Mouse (Mus musculus) lung, postnatal 0 days (tissue): Measurements from ENCODE around the gene Hoxd10. TPM values are rescaled to one million over a fixed set of nuclear protein-coding genes. Genes with fewer than 3 reads are reported as not detected.
A peak's percentile ranks its signal among the peaks of the same experiment; 100 is the strongest.

Experiments used
- ATAC-seq: fragments of 200-750 bp; cut with Nextera tagmentation; 2 replicates; pipeline ENCODE4 v1.8.0; 2017; ENCODE audit warnings: moderate library complexity
- DNase-seq: peaks from one replicate; pipeline ENCODE4 v3.0.0-alpha.2; 2016; ENCODE audit warnings: low spot score
- H3K27ac ChIP-seq: fragments of 300-500 bp; sonication (generic); 2 replicates; pipeline ENCODE4 v1.5.1; 2014; ENCODE audit warnings: antibody characterized with exemption, mild to moderate bottlenecking, low read length, mixed read lengths
- H3K27me3 ChIP-seq: fragments of 300-500 bp; sonication (generic); replicated peaks from 2 replicates; pipeline ENCODE4 v1.6.1; 2014; ENCODE audit warnings: low read length, mixed read lengths; ENCODE audit not compliant: insufficient read depth
- H3K36me3 ChIP-seq: fragments of 300-500 bp; sonication (generic); 2 replicates; pipeline ENCODE4 v1.6.1; 2014; ENCODE audit warnings: low read length, mixed read lengths; ENCODE audit not compliant: insufficient read depth
- H3K4me1 ChIP-seq: fragments of 300-500 bp; sonication (generic); 2 replicates; pipeline ENCODE4 v1.6.1; 2014; ENCODE audit warnings: antibody characterized with exemption, low read depth, low read length, mixed read lengths; ENCODE audit not compliant: insufficient read depth
- H3K4me2 ChIP-seq: fragments of 300-500 bp; sonication (generic); replicated peaks from 2 replicates; pipeline ENCODE4 v1.6.1; 2014; ENCODE audit warnings: low read depth, mild to moderate bottlenecking, low read length, moderate library complexity, mixed read lengths
- H3K4me3 ChIP-seq: fragments of 300-500 bp; sonication (generic); 2 replicates; pipeline ENCODE4 v1.5.1; 2014; ENCODE audit warnings: low read depth, low read length
- H3K9ac ChIP-seq: fragments of 300-500 bp; sonication (generic); replicated peaks from 2 replicates; pipeline ENCODE4 v1.6.1; 2014; ENCODE audit warnings: low read depth, mild to moderate bottlenecking
- H3K9me3 ChIP-seq: fragments of 300-500 bp; sonication (generic); 2 replicates; pipeline ENCODE4 v1.6.1; 2016; ENCODE audit warnings: low read length, mixed read lengths
- CTCF ChIP-seq: IDR thresholded peaks from 2 replicates; pipeline ENCODE4 v1.5.1; 2016; ENCODE audit warnings: antibody characterized with exemption, mild to moderate bottlenecking
- EP300 ChIP-seq: IDR thresholded peaks from 2 replicates; pipeline ENCODE4 v1.6.1; 2016; ENCODE audit warnings: antibody characterized with exemption, mild to moderate bottlenecking, control low read depth
- WGBS: fragments of 180-500 bp; shearing (Covaris S2); extraction: QIAGEN DNeasy Blood & Tissue Kit; methylation state at CpG from one replicate; pipeline ENCODE4 v1.1.7; 2014; 5-methylcytosine and 5-hydroxymethylcytosine counted together
- polyA plus RNA-seq: library from polyadenylated mRNA; unstranded; fragments of >200 nt; fragmentation: Nextera tagmentation; extraction: Ambion mirVana; gene quantifications from 2 replicates; pipeline ENCODE4 v1.2.1, GENCODE M21; 2015

Hoxd10 gene
- polyA plus RNA-seq, 1 experiment from 2014 or later = 0.20 TPM

GRCm38 (mm10) chr2:74711721-74712621 is 20.2 kb downstream of the Hoxd10 start, which contains the start of the genes Hoxd3 and Hoxd4:
Gene Hoxd3 (plus strand): TSS chr2:74711927.
Gene Hoxd4 (plus strand): TSS chr2:74711929.
- no peak within 1 kb of the TSS for H3K9ac ChIP-seq
- peak within 1 kb of the TSS; percentile 48 for H3K4me2 ChIP-seq
- H3K27me3 ChIP-seq = peaks cover 89% of the 10 kb centered on the region
- no peak within 1 kb of the TSS for H3K27ac ChIP-seq
- no peaks in the 10 kb centered on the region for H3K36me3 ChIP-seq
- WGBS = 1% methylated on average over 61 of the region's 65 CpGs
- ATAC-seq = no peak; the same call in 1 of the 2 replicates
- peak within 1 kb of the TSS; percentile 28 for H3K4me3 ChIP-seq
- no peak for DNase-seq
- 0 out of 2 replicates have a peak, but pooled peaks cover 6% of the 10 kb centered on the region for H3K4me1 ChIP-seq
- TF ChIP-seq EP300 = no peak
- no peak for TF ChIP-seq CTCF
- H3K9me3 ChIP-seq = no peaks in the 10 kb centered on the region

- TF ChIP-seq EP300 (no peak), CTCF (no peak)
- H3K4me2 ChIP-seq = no peak overlapping the region
- H3K9me3 ChIP-seq = no peaks in the 10 kb centered on the region
- no peak overlapping the region for H3K4me3 ChIP-seq
- DNase-seq = no peak
- no peak overlapping the region for H3K9ac ChIP-seq
- no peaks in the 10 kb centered on the region for H3K36me3 ChIP-seq
- 0 out of 2 replicates have a peak, but pooled peaks cover 6% of the 10 kb centered on the region for H3K4me1 ChIP-seq
- 8% methylated on average over 19 of the region's 19 CpGs for WGBS
- no peak for ATAC-seq
- peaks cover 87% of the 10 kb centered on the region for H3K27me3 ChIP-seq
- H3K27ac ChIP-seq = no peak overlapping the region
Observed at GRCm38 (mm10) chr2:74713239-74714150, 21.8 kb downstream of the Hoxd10 start.

GRCm38 (mm10) chr2:74714156-74714789 is 22.5 kb downstream of the Hoxd10 start:
- no peaks in the 10 kb centered on the region for H3K36me3 ChIP-seq
- DNase-seq (no peak), ATAC-seq (no peak)
- TF ChIP-seq EP300 (no peak), CTCF (no peak)
- WGBS = 8% methylated on average over 18 of the region's 18 CpGs
- H3K9ac ChIP-seq = no peak overlapping the region
- no peaks in the 10 kb centered on the region for H3K9me3 ChIP-seq
- no peak overlapping the region for H3K27ac ChIP-seq
- no peak overlapping the region for H3K4me3 ChIP-seq
- H3K4me1 ChIP-seq = 0 out of 2 replicates have a peak, but pooled peaks cover 6% of the 10 kb centered on the region
- H3K27me3 ChIP-seq = peaks cover 86% of the 10 kb centered on the region
- no peak overlapping the region for H3K4me2 ChIP-seq

- no peaks in the 10 kb centered on the region for H3K36me3 ChIP-seq
- H3K27me3 ChIP-seq = peaks cover 85% of the 10 kb centered on the region
- H3K9ac ChIP-seq = no peak overlapping the region
- DNase-seq (no peak), ATAC-seq (no peak)
- no peak for TF ChIP-seq EP300
- TF ChIP-seq CTCF = no peak
- no peaks in the 10 kb centered on the region for H3K9me3 ChIP-seq
- WGBS = 3% methylated on average over 14 of the region's 14 CpGs
- H3K27ac ChIP-seq = no peak overlapping the region
- 0 out of 2 replicates have a peak, but pooled peaks cover 6% of the 10 kb centered on the region for H3K4me1 ChIP-seq
- H3K4me2 ChIP-seq = no peak overlapping the region
- no peak overlapping the region for H3K4me3 ChIP-seq
Observed at GRCm38 (mm10) chr2:74714881-74715280, 23.2 kb downstream of the Hoxd10 start.

GRCm38 (mm10) chr2:74715504-74716241 is 23.9 kb downstream of the Hoxd10 start:
- Histone ChIP-seq H3K9me3 (no peaks in the 10 kb centered on the region), H3K4me3 (no peak overlapping the region), H3K9ac (no peak overlapping the region), H3K4me2 (peak overlapping the region; percentile 36), H3K36me3 (no peaks in the 10 kb centered on the region), H3K27ac (no peak overlapping the region), H3K27me3 (peaks cover 85% of the 10 kb centered on the region), H3K4me1 (0 out of 2 replicates have a peak, but pooled peaks cover 6% of the 10 kb centered on the region)
- WGBS = 4% methylated on average over 22 of the region's 26 CpGs
- ATAC-seq (peak; percentile 80), DNase-seq (peak; percentile 89)
- TF ChIP-seq EP300 (no peak), CTCF (peak; percentile 90)
